Mouse (Mus musculus): Measurements from ENCODE around the gene Cdh7. TPM values are rescaled to one million over a fixed set of nuclear protein-coding genes. Genes with fewer than 3 reads are reported as not detected.

Gene Cdh7
- polyA plus RNA-seq, 1 experiment from 2014 or later: not detected

DNA sequence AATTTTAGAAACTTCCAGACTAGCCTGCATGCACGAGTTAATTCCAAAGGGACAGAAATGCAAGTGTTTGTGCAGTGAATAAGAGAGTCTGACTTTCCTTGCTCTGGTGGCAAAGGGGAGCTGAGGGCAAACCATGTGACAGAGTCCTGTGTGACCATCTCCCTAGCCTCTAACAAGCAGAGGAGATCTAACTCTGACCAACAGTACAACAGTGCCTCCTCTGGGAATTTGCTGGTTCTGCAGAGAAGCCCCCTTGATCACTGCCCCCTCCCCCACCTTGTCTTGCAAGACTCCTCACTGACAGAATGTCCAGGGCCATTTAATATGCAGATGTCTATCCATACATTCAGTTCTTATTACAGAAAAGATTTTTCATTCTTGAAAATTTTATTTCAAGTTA is 3.2 kb downstream of the Cdh7 start:
- Histone ChIP-seq H3K9me3 (replicated peaks; ENCODE audit: control insufficient read depth, low read length) (no peaks in the 10 kb centered on the region), H3K27me3 (ENCODE audit: control insufficient read depth, insufficient read depth, low read length) (peaks cover 10% of the 10 kb centered on the region), H3K36me3 (ENCODE audit: control insufficient read depth, insufficient read depth) (no peaks in the 10 kb centered on the region), H3K4me2 (ENCODE audit: low read depth, low read length) (no peak overlapping the region), H3K4me1 (ENCODE audit: control insufficient read depth, insufficient read depth, low read length) (no peaks in the 10 kb centered on the region), H3K4me3 (ENCODE audit: low read length) (no peak overlapping the region), H3K27ac (ENCODE audit: low read length) (no peak overlapping the region), H3K9ac (ENCODE audit: low read length) (no peak overlapping the region)
- ATAC-seq (replicated peaks; ENCODE audit: extremely low read depth, insufficient read depth, low FRiP score): no peak
- 19% methylated on average over 1 of the region's 1 CpGs for WGBS

DNA sequence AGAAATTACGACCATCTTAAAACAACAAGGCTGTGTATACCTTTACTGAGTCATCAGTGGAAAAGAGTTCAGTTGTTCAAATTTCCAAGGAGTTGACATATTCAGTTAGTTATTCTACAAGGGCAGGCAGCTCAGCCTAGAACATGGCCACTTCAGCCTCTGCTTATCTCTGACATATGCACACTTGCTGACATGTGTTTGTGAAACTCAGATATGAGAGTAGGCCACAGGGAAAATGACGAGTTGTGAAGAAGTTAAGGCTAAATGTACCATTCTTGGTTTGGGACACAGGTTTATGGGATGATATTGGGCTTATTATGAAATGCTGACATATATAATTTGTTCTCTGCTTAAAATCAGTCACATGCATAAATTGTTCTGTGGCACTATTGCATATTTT is 7.3 kb downstream of the Cdh7 start:
- Histone ChIP-seq H3K4me3 (ENCODE audit: low read length) (no peak overlapping the region), H3K9me3 (replicated peaks; ENCODE audit: control insufficient read depth, low read length) (no peaks in the 10 kb centered on the region), H3K36me3 (ENCODE audit: control insufficient read depth, insufficient read depth) (no peaks in the 10 kb centered on the region), H3K9ac (ENCODE audit: low read length) (no peak overlapping the region), H3K4me1 (ENCODE audit: control insufficient read depth, insufficient read depth, low read length) (no peaks in the 10 kb centered on the region), H3K4me2 (ENCODE audit: low read depth, low read length) (no peak overlapping the region), H3K27ac (ENCODE audit: low read length) (no peak overlapping the region), H3K27me3 (ENCODE audit: control insufficient read depth, insufficient read depth, low read length) (no peaks in the 10 kb centered on the region)
- no peak for ATAC-seq (replicated peaks; ENCODE audit: extremely low read depth, insufficient read depth, low FRiP score)
- 28% methylated on average over 2 of the region's 2 CpGs for WGBS

DNA sequence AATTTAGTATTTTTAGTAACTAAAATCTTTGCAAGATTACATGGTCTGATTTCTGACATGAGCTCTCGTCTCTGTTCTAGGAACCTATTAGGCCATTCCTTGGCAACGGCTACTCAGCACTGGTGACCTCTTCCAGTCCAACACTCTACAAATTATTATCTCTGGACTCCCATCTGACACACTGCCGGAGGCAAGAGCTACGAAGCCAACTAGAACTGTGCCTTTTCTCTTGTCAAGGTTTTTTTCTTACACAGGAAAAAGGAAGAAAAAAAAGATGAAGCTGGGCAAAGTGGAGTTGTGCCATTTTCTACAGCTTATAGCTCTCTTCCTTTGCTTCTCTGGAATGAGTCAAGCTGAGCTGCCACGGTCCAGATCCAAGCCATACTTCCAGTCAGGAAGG is 11.7 kb downstream of the Cdh7 start:
- no peak overlapping the region for H3K9ac ChIP-seq (ENCODE audit: low read length)
- H3K4me2 ChIP-seq (ENCODE audit: low read depth, low read length): no peak overlapping the region
- no peaks in the 10 kb centered on the region for H3K27me3 ChIP-seq (ENCODE audit: control insufficient read depth, insufficient read depth, low read length)
- H3K27ac ChIP-seq (ENCODE audit: low read length): no peak overlapping the region
- H3K9me3 ChIP-seq (replicated peaks; ENCODE audit: control insufficient read depth, low read length): no peaks in the 10 kb centered on the region
- H3K4me3 ChIP-seq (ENCODE audit: low read length): no peak overlapping the region
- H3K4me1 ChIP-seq (ENCODE audit: control insufficient read depth, insufficient read depth, low read length): no peaks in the 10 kb centered on the region
- H3K36me3 ChIP-seq (ENCODE audit: control insufficient read depth, insufficient read depth): no peaks in the 10 kb centered on the region
- ATAC-seq (replicated peaks; ENCODE audit: extremely low read depth, insufficient read depth, low FRiP score): no peak
- 63% methylated on average over 5 of the region's 5 CpGs for WGBS

DNA sequence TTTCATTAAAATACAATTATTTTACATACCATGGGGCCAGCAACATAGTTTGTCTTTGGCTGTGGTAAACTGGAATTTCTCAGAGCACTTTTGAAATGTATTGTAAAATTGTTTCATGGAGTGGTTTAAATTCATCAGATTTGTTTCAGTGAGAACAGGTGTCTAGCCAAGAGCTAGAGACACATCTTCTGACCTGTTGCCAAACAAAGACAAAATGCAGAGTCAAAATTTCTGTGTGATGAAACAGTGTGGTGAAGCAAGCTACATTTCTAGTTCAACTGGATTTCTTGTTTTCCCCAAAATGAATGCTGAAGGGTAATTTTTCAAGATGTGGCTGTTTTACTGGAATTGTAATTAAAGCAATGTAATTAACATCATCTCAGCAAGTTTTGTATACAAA is 22.2 kb downstream of the Cdh7 start:
- Histone ChIP-seq H3K36me3 (ENCODE audit: control insufficient read depth, insufficient read depth) (no peaks in the 10 kb centered on the region), H3K27me3 (ENCODE audit: control insufficient read depth, insufficient read depth, low read length) (no peaks in the 10 kb centered on the region), H3K9ac (ENCODE audit: low read length) (no peak overlapping the region), H3K4me3 (ENCODE audit: low read length) (no peak overlapping the region), H3K27ac (ENCODE audit: low read length) (no peak overlapping the region), H3K4me1 (ENCODE audit: control insufficient read depth, insufficient read depth, low read length) (no peaks in the 10 kb centered on the region), H3K9me3 (replicated peaks; ENCODE audit: control insufficient read depth, low read length) (no peaks in the 10 kb centered on the region), H3K4me2 (ENCODE audit: low read depth, low read length) (no peak overlapping the region)
- no peak for ATAC-seq (replicated peaks; ENCODE audit: extremely low read depth, insufficient read depth, low FRiP score)

DNA sequence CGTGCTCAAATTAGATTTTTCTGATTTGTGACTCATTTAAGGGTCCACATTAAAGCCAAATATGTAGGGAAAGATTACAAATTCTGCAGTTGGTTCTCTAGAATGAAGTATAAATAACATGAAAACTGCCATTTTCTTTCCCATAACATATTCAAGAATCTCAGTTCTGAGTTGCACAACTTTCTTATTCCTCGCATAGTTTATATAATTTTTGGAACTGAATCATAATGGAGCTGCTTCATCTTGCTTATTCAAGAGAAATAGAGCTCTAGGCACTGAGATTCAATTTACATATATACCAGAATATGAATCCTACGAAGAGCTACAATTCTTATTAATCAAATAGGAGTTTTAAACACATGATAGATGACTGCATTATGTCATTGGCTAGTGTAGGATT is 22.8 kb downstream of the Cdh7 start:
- ATAC-seq (replicated peaks; ENCODE audit: extremely low read depth, insufficient read depth, low FRiP score): no peak
- H3K4me3 ChIP-seq (ENCODE audit: low read length): no peak overlapping the region
- no peaks in the 10 kb centered on the region for H3K36me3 ChIP-seq (ENCODE audit: control insufficient read depth, insufficient read depth)
- no peak overlapping the region for H3K9ac ChIP-seq (ENCODE audit: low read length)
- H3K4me1 ChIP-seq (ENCODE audit: control insufficient read depth, insufficient read depth, low read length): no peaks in the 10 kb centered on the region
- H3K9me3 ChIP-seq (replicated peaks; ENCODE audit: control insufficient read depth, low read length): no peaks in the 10 kb centered on the region
- H3K4me2 ChIP-seq (ENCODE audit: low read depth, low read length): no peak overlapping the region
- no peaks in the 10 kb centered on the region for H3K27me3 ChIP-seq (ENCODE audit: control insufficient read depth, insufficient read depth, low read length)
- WGBS: 66% methylated on average over 3 of the region's 3 CpGs
- H3K27ac ChIP-seq (ENCODE audit: low read length): no peak overlapping the region

DNA sequence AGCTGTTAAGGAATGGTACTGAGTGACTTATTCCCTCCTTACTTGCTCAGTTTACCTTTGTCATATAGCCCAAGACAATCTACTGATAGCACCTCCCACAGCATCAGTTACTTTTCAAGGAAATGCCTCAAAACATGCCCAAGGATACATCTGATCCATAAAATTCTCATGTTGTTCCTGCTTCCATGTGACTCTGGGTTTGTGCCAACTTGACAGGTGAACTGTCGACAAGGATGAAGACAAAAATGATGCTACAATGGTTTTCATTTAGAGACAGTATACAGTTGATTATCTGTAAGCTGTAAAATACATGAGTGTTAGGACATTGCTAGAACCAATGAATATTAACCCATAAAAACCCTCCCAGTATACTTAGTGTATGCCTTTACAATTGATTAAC is 29.9 kb downstream of the Cdh7 start:
- Histone ChIP-seq H3K4me1 (ENCODE audit: control insufficient read depth, insufficient read depth, low read length) (no peaks in the 10 kb centered on the region), H3K9me3 (replicated peaks; ENCODE audit: control insufficient read depth, low read length) (0 out of 2 replicates have a peak, but pooled peaks cover 2% of the 10 kb centered on the region), H3K4me3 (ENCODE audit: low read length) (no peak overlapping the region), H3K9ac (ENCODE audit: low read length) (no peak overlapping the region), H3K27ac (ENCODE audit: low read length) (no peak overlapping the region), H3K36me3 (ENCODE audit: control insufficient read depth, insufficient read depth) (no peaks in the 10 kb centered on the region), H3K4me2 (ENCODE audit: low read depth, low read length) (no peak overlapping the region), H3K27me3 (ENCODE audit: control insufficient read depth, insufficient read depth, low read length) (no peaks in the 10 kb centered on the region)
- ATAC-seq (replicated peaks; ENCODE audit: extremely low read depth, insufficient read depth, low FRiP score): no peak
- WGBS: 58% methylated on average over 1 of the region's 1 CpGs

DNA sequence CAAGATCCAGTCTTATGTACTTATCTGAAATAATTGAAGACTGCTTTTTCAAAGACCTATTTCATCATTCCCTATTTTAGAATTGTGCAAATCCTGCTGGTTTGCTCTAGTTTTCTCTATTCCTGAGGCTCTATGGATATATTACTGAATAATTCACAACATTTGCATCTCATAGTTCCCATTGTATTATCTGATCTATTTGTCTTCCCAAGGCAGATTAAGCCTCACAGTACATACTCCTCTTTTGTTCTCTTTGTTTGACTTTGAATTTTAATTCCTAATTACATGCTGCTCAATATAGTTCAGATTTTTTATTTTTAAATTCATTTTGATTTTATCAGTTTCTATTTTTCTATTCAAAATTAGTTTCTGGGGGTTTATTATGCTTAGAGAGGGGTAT is 74.1 kb downstream of the Cdh7 start:
- Histone ChIP-seq H3K9ac (ENCODE audit: low read length) (no peak overlapping the region), H3K4me3 (ENCODE audit: low read length) (no peak overlapping the region), H3K27me3 (ENCODE audit: control insufficient read depth, insufficient read depth, low read length) (no peaks in the 10 kb centered on the region), H3K9me3 (replicated peaks; ENCODE audit: control insufficient read depth, low read length) (no peaks in the 10 kb centered on the region), H3K27ac (ENCODE audit: low read length) (no peak overlapping the region), H3K4me1 (ENCODE audit: control insufficient read depth, insufficient read depth, low read length) (no peaks in the 10 kb centered on the region), H3K4me2 (ENCODE audit: low read depth, low read length) (no peak overlapping the region), H3K36me3 (ENCODE audit: control insufficient read depth, insufficient read depth) (no peaks in the 10 kb centered on the region)
- ATAC-seq (replicated peaks; ENCODE audit: extremely low read depth, insufficient read depth, low FRiP score): no peak

DNA sequence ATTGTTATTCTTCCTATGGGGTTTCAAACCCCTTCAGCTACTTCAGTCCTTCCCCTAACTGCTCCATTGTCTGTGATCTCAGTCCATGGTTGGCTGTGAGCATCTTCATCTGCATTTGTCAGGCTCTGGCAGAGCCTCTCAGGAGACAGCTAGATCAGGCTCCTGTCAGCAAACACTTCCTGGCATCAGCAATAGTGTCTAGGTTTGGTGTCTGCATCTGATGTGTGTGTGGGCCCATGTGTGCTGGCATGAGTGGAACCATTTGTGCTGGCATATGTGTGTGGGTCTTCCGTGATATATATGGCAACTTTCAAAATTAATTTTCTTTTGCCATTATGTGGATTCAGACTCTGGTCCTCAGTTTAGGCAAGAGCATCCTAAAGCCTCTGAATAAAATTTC is 85.2 kb downstream of the Cdh7 start:
- Histone ChIP-seq H3K27ac (ENCODE audit: low read length) (no peak overlapping the region), H3K4me1 (ENCODE audit: control insufficient read depth, insufficient read depth, low read length) (no peaks in the 10 kb centered on the region), H3K4me2 (ENCODE audit: low read depth, low read length) (no peak overlapping the region), H3K27me3 (ENCODE audit: control insufficient read depth, insufficient read depth, low read length) (no peaks in the 10 kb centered on the region), H3K4me3 (ENCODE audit: low read length) (no peak overlapping the region), H3K36me3 (ENCODE audit: control insufficient read depth, insufficient read depth) (no peaks in the 10 kb centered on the region), H3K9ac (ENCODE audit: low read length) (no peak overlapping the region), H3K9me3 (replicated peaks; ENCODE audit: control insufficient read depth, low read length) (no peaks in the 10 kb centered on the region)
- ATAC-seq (replicated peaks; ENCODE audit: extremely low read depth, insufficient read depth, low FRiP score): no peak
- 85% methylated on average over 1 of the region's 1 CpGs for WGBS

DNA sequence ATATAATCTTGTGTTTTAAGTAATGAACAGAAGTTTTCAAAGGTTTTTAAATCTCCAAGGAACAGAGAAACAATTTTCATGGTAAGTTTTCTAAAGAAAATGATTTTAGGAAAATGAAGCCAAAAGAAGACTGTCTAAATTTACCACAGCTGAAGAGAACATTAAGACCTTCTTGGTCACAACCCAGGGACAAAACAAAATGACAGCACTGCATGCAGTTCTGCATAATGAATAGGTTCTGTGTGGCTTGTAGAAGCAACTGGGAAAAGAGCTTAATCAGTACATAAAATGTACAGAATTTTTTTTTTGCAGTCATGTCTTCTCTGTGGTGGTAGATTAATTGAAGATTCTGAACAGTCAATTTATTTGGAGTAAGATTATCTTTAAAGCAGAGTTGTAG is 96.2 kb downstream of the Cdh7 start:
- Histone ChIP-seq H3K27me3 (ENCODE audit: control insufficient read depth, insufficient read depth, low read length) (no peaks in the 10 kb centered on the region), H3K36me3 (ENCODE audit: control insufficient read depth, insufficient read depth) (no peaks in the 10 kb centered on the region), H3K9ac (ENCODE audit: low read length) (no peak overlapping the region), H3K4me2 (ENCODE audit: low read depth, low read length) (no peak overlapping the region), H3K9me3 (replicated peaks; ENCODE audit: control insufficient read depth, low read length) (no peaks in the 10 kb centered on the region), H3K4me3 (ENCODE audit: low read length) (no peak overlapping the region), H3K4me1 (ENCODE audit: control insufficient read depth, insufficient read depth, low read length) (no peaks in the 10 kb centered on the region), H3K27ac (ENCODE audit: low read length) (no peak overlapping the region)
- no peak for ATAC-seq (replicated peaks; ENCODE audit: extremely low read depth, insufficient read depth, low FRiP score)

DNA sequence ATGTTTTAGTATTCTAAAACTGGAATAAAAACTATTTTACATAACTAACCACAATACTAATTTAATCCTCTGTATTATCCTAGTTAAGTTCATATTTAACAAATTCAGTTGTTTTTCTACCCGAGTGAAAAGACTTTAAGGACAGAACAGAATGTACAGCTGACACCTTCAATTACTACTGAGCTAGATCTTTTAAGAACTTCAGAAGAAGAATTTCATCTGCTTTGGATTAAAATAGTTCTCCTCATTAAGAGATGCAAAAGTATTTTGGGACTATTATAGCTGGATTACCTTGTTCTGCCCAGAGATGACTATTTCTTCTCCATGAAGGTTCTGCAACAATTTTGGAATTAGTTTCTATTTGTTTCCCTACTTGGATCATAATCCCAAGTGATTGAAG is 135.8 kb downstream of the Cdh7 start:
- H3K36me3 ChIP-seq (ENCODE audit: control insufficient read depth, insufficient read depth): no peaks in the 10 kb centered on the region
- H3K27ac ChIP-seq (ENCODE audit: low read length): no peak overlapping the region
- ATAC-seq (replicated peaks; ENCODE audit: extremely low read depth, insufficient read depth, low FRiP score): no peak
- H3K4me2 ChIP-seq (ENCODE audit: low read depth, low read length): no peak overlapping the region
- WGBS: 62% methylated on average over 1 of the region's 1 CpGs
- H3K4me3 ChIP-seq (ENCODE audit: low read length): no peak overlapping the region
- H3K9ac ChIP-seq (ENCODE audit: low read length): no peak overlapping the region
- no peaks in the 10 kb centered on the region for H3K4me1 ChIP-seq (ENCODE audit: control insufficient read depth, insufficient read depth, low read length)
- no peaks in the 10 kb centered on the region for H3K9me3 ChIP-seq (replicated peaks; ENCODE audit: control insufficient read depth, low read length)
- H3K27me3 ChIP-seq (ENCODE audit: control insufficient read depth, insufficient read depth, low read length): no peaks in the 10 kb centered on the region

All from heart, embryonic 16.5 days (tissue).